Mouse (Mus musculus): ENCODE measurements around the gene Kcne4. TPM values are rescaled to one million over a fixed set of nuclear protein-coding genes. Genes with fewer than 3 reads are reported as not detected.
A peak's percentile ranks its signal among the peaks of the same experiment; 100 is the strongest.
"Not testable (repeated sequence)": the region's sequence is repeated elsewhere in the genome, so short reads cannot be mapped to it uniquely, and the experiment has no call there.

Gene Kcne4
- 1.0 and 2.0 TPM in 2 replicates for polyA plus RNA-seq (2014; fragmentation: Nextera tagmentation; extraction: Ambion mirVana)

DNA sequence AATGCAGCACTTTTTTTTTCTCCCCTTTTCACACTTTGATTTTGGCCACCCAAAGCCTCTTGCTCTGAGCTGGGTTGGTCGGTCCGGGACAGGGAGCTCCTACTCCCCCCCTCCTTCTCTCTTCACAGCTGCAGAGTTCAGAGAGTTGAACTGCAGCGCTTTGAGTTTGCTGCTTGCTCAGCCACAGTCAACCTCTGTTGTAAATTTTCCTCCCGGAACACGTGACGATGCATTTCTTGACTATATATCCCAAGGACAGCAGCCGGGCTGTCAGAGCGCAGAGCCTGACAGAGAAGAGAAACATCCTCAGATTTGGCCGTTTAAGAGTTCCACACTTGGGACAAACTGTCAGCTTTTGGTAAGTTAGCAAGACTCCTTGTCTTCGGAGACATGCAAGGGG is at the start of gene Kcne4:
Gene Kcne4, plus strand, starts transcription at position 120 of the 400 bp plus-strand sequence.
- H3K9me3 ChIP-seq (ENCODE audit: control insufficient read depth, low read length): no peaks in the 10 kb centered on the region
- 45% methylated on average over 10 of the region's 10 CpGs for WGBS
- H3K4me3 ChIP-seq (ENCODE audit: low read depth, low read length): no peak within 1 kb of the TSS
- no peak within 1 kb of the TSS for H3K4me2 ChIP-seq (ENCODE audit: low read depth, severe bottlenecking)
- DNase-seq (ENCODE audit: low spot score) (no peak), ATAC-seq (ENCODE audit: insufficient number of reproducible peaks, low FRiP score, low TSS enrichment, low read depth) (peak; percentile 36; the same call in 1 of the 2 replicates)
- H3K9ac ChIP-seq (ENCODE audit: low read length): no peak within 1 kb of the TSS
- H3K36me3 ChIP-seq (ENCODE audit: control insufficient read depth, insufficient read depth, low read length): no peaks in the 10 kb centered on the region
- H3K4me1 ChIP-seq (ENCODE audit: control insufficient read depth, insufficient read depth, low read length): peaks cover 10% of the 10 kb centered on the region; the same call in 1 of the 2 replicates
- H3K27me3 ChIP-seq (ENCODE audit: control insufficient read depth, insufficient read depth, low read length): no peaks in the 10 kb centered on the region
- H3K27ac ChIP-seq (replicated peaks; ENCODE audit: low read depth, low read length): no peak within 1 kb of the TSS

DNA sequence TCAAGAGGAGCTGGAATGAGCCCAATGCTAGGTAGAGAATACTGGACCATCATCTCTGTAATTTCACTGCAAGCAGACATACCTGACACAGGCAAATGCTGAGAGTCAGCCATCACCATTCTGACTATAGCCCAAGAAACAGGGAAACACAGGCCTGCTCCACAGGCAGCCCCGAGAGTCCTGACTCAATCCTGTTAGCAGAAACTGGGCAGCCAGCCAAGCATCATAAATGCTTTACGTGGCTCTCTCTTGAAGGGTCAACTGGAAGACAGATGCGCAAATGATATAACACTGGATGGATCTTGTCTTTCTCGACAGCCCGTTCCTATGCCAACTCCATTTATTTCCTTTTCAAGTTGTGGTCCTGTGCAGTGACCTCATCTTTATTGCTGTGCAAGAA is 34.7 kb upstream of the Kcne4 start:
- Histone ChIP-seq H3K36me3 (ENCODE audit: control insufficient read depth, insufficient read depth, low read length) (no peaks in the 10 kb centered on the region), H3K4me1 (ENCODE audit: control insufficient read depth, insufficient read depth, low read length) (no peaks in the 10 kb centered on the region), H3K4me2 (ENCODE audit: low read depth, severe bottlenecking) (no peak overlapping the region), H3K27me3 (ENCODE audit: control insufficient read depth, insufficient read depth, low read length) (no peaks in the 10 kb centered on the region), H3K27ac (replicated peaks; ENCODE audit: low read depth, low read length) (no peak overlapping the region), H3K9ac (ENCODE audit: low read length) (no peak overlapping the region), H3K4me3 (ENCODE audit: low read depth, low read length) (no peak overlapping the region), H3K9me3 (ENCODE audit: control insufficient read depth, low read length) (no peaks in the 10 kb centered on the region)
- WGBS: 75% methylated on average over 5 of the region's 5 CpGs
- peak; percentile 60; the same call in 1 of the 2 replicates for ATAC-seq (ENCODE audit: insufficient number of reproducible peaks, low FRiP score, low TSS enrichment, low read depth)
- peak; percentile 40 for DNase-seq (ENCODE audit: low spot score)

DNA sequence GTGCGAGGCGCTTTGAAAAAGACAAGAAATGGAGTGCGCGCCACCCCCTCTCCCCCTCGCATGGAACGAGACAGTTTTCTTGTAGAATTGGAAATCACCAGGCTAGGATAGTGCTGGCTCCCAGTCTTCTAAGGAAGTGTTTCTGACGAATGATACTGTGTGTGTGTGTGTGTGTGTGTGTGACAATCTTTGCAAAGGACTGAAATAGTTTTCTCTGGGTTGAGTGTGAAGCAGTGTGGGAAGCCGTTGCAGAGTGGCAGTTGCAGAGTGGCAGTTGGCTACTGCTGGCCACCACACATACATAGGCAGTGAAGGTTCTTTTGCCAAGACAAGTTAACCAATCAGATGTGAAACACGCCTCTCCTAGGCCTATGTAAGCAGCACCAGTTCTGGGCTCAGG is 31.6 kb upstream of the Kcne4 start:
- not testable (repeated sequence) for H3K4me1 ChIP-seq (ENCODE audit: control insufficient read depth, insufficient read depth, low read length); H3K27me3 ChIP-seq (ENCODE audit: control insufficient read depth, insufficient read depth, low read length); ATAC-seq (ENCODE audit: insufficient number of reproducible peaks, low FRiP score, low TSS enrichment, low read depth); H3K4me2 ChIP-seq (ENCODE audit: low read depth, severe bottlenecking); H3K9me3 ChIP-seq (ENCODE audit: control insufficient read depth, low read length); H3K36me3 ChIP-seq (ENCODE audit: control insufficient read depth, insufficient read depth, low read length); H3K27ac ChIP-seq (replicated peaks; ENCODE audit: low read depth, low read length); DNase-seq (ENCODE audit: low spot score); H3K9ac ChIP-seq (ENCODE audit: low read length); H3K4me3 ChIP-seq (ENCODE audit: low read depth, low read length)
- WGBS: 90% methylated on average over 9 of the region's 9 CpGs

DNA sequence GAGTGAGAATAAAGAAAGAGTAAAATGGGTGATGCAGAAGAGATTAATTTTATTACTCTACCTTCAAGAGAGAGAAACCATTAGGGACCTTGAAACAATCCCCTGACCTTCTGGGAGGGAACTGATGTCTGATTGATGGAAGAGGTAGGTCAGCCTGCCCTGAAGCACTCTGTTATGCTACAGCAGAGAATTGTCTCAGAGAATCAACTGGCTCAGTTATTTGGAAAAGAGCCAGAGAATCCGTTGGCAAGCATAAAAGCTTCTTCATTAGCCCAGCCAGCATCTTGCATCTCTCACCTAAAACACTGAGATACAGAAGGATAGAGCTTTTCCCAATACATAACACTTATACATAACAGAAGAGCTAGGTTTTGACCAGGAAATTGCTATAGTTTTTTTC is 26.8 kb upstream of the Kcne4 start:
- Histone ChIP-seq H3K9ac (ENCODE audit: low read length) (no peak overlapping the region), H3K9me3 (ENCODE audit: control insufficient read depth, low read length) (no peaks in the 10 kb centered on the region), H3K27me3 (ENCODE audit: control insufficient read depth, insufficient read depth, low read length) (no peaks in the 10 kb centered on the region), H3K4me3 (ENCODE audit: low read depth, low read length) (no peak overlapping the region), H3K4me2 (ENCODE audit: low read depth, severe bottlenecking) (no peak overlapping the region), H3K36me3 (ENCODE audit: control insufficient read depth, insufficient read depth, low read length) (no peaks in the 10 kb centered on the region), H3K27ac (replicated peaks; ENCODE audit: low read depth, low read length) (no peak overlapping the region), H3K4me1 (ENCODE audit: control insufficient read depth, insufficient read depth, low read length) (no peaks in the 10 kb centered on the region)
- WGBS: 77% methylated on average over 1 of the region's 1 CpGs
- DNase-seq (ENCODE audit: low spot score): no peak
- no peak for ATAC-seq (ENCODE audit: insufficient number of reproducible peaks, low FRiP score, low TSS enrichment, low read depth)

DNA sequence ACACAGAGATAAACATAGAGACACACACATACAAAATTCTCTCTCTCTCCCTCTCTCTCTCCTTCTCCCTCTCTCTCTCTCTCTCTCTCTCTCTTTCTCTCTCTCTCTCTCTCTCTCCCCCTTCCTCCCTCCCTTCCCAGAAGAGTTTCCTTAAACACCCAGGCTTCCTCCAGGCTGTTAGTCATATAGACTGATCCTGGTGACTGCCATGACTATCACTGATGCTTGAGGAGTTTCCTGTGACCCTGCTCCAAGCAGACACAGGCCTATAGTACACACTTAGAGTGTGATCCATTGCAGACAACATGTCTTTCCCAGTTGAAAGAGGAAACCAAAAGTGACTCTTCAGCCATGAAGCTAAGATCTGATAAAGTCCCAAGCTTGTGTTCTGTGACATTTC is 9.1 kb upstream of the Kcne4 start:
- ATAC-seq (ENCODE audit: insufficient number of reproducible peaks, low FRiP score, low TSS enrichment, low read depth): no peak
- H3K9ac ChIP-seq (ENCODE audit: low read length): no peak overlapping the region
- no peaks in the 10 kb centered on the region for H3K27me3 ChIP-seq (ENCODE audit: control insufficient read depth, insufficient read depth, low read length)

DNA sequence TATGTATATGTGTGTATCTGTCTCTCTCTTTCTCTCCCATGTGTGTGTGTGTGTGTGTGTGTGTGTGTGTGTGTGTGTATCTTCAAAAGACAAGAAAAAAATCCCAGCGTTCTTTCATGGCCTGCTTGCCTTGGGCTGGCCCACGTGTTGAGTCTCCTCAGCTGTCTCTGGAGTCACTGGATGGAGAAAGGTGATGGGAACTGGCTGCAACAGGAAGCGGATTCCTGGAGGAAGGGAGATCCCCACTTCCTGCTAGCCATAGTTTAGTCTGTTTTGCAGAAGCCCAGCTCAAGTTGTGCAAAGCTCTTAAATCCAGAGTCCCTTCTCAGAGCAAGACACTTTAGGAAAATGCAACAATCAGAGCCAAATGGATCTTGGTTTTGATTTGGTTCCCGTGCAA is 6.7 kb upstream of the Kcne4 start:
- H3K9me3 ChIP-seq (ENCODE audit: control insufficient read depth, low read length): no peaks in the 10 kb centered on the region
- no peaks in the 10 kb centered on the region for H3K4me1 ChIP-seq (ENCODE audit: control insufficient read depth, insufficient read depth, low read length)
- no peak for ATAC-seq (ENCODE audit: insufficient number of reproducible peaks, low FRiP score, low TSS enrichment, low read depth)
- no peak overlapping the region for H3K9ac ChIP-seq (ENCODE audit: low read length)
- no peaks in the 10 kb centered on the region for H3K36me3 ChIP-seq (ENCODE audit: control insufficient read depth, insufficient read depth, low read length)
- WGBS: 72% methylated on average over 4 of the region's 4 CpGs
- H3K4me3 ChIP-seq (ENCODE audit: low read depth, low read length): no peak overlapping the region
- no peak overlapping the region for H3K27ac ChIP-seq (replicated peaks; ENCODE audit: low read depth, low read length)
- H3K4me2 ChIP-seq (ENCODE audit: low read depth, severe bottlenecking): no peak overlapping the region
- no peaks in the 10 kb centered on the region for H3K27me3 ChIP-seq (ENCODE audit: control insufficient read depth, insufficient read depth, low read length)
- DNase-seq (ENCODE audit: low spot score): no peak

More for the DNA sequence above, 9.1 kb upstream of the Kcne4 start:
- H3K9me3 ChIP-seq (ENCODE audit: control insufficient read depth, low read length): no peaks in the 10 kb centered on the region
- no peak for DNase-seq (ENCODE audit: low spot score)
- no peak overlapping the region for H3K4me3 ChIP-seq (ENCODE audit: low read depth, low read length)
- no peaks in the 10 kb centered on the region for H3K36me3 ChIP-seq (ENCODE audit: control insufficient read depth, insufficient read depth, low read length)
- no peak overlapping the region for H3K27ac ChIP-seq (replicated peaks; ENCODE audit: low read depth, low read length)
- H3K4me1 ChIP-seq (ENCODE audit: control insufficient read depth, insufficient read depth, low read length): no peaks in the 10 kb centered on the region
- no peak overlapping the region for H3K4me2 ChIP-seq (ENCODE audit: low read depth, severe bottlenecking)

DNA sequence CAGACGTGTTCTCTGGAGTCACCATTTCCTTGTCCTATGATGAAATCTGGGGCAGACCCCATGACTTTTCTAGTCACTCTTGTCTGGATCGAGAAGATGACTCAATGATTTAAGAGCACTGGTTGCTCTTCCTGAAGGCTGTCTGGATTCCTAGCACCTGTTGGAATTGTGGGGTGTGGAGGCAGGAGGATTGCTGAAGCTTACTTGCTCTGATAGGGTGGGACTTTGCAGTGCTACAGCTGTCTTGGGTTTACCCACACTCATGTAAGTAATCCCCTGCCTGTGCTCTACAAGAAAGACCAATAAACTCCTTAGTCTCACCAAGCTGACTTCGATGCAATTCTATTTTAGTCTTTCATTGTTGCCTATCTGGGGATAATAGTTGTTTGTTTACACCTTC is 5.7 kb upstream of the Kcne4 start:
- Histone ChIP-seq H3K36me3 (ENCODE audit: control insufficient read depth, insufficient read depth, low read length) (no peaks in the 10 kb centered on the region), H3K4me2 (ENCODE audit: low read depth, severe bottlenecking) (no peak overlapping the region), H3K9ac (ENCODE audit: low read length) (no peak overlapping the region), H3K4me1 (ENCODE audit: control insufficient read depth, insufficient read depth, low read length) (no peaks in the 10 kb centered on the region), H3K27me3 (ENCODE audit: control insufficient read depth, insufficient read depth, low read length) (no peaks in the 10 kb centered on the region), H3K4me3 (ENCODE audit: low read depth, low read length) (no peak overlapping the region), H3K9me3 (ENCODE audit: control insufficient read depth, low read length) (no peaks in the 10 kb centered on the region), H3K27ac (replicated peaks; ENCODE audit: low read depth, low read length) (no peak overlapping the region)
- DNase-seq (ENCODE audit: low spot score) (no peak), ATAC-seq (ENCODE audit: insufficient number of reproducible peaks, low FRiP score, low TSS enrichment, low read depth) (no peak)
- WGBS: 84% methylated on average over 3 of the region's 3 CpGs

DNA sequence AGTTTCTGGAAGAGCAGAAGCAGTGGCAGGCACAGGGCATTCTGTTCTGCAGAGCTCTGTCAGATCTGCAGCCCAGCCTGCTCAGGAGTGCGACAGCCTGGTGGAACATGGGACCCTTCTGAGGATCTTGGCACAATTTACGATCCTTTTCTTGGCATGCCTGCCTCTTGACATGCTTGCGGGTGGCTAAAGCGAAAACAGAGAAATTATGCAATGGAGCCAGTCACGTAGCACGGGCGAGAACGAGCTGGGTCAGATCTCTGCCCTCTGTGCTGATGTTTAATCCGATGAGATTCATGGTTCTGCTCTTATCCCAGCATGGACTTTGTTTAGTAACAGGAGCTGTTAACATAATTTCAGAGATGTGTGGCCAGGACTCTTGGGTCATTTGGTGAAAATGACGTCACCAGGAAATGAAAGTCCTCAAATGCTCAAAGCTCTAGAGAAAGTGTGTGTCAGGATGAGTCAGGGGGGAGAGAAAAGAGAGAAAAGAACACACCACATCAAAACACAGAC is 4.5 kb upstream of the Kcne4 start:
- Histone ChIP-seq H3K9ac (ENCODE audit: low read length) (no peak overlapping the region), H3K4me2 (ENCODE audit: low read depth, severe bottlenecking) (no peak overlapping the region), H3K9me3 (ENCODE audit: control insufficient read depth, low read length) (no peaks in the 10 kb centered on the region), H3K36me3 (ENCODE audit: control insufficient read depth, insufficient read depth, low read length) (no peaks in the 10 kb centered on the region), H3K4me3 (ENCODE audit: low read depth, low read length) (no peak overlapping the region), H3K27me3 (ENCODE audit: control insufficient read depth, insufficient read depth, low read length) (no peaks in the 10 kb centered on the region), H3K4me1 (ENCODE audit: control insufficient read depth, insufficient read depth, low read length) (no peaks in the 10 kb centered on the region), H3K27ac (replicated peaks; ENCODE audit: low read depth, low read length) (no peak overlapping the region)
- ATAC-seq (ENCODE audit: insufficient number of reproducible peaks, low FRiP score, low TSS enrichment, low read depth) (no peak), DNase-seq (ENCODE audit: low spot score) (no peak)
- 78% methylated on average over 10 of the region's 10 CpGs for WGBS

DNA sequence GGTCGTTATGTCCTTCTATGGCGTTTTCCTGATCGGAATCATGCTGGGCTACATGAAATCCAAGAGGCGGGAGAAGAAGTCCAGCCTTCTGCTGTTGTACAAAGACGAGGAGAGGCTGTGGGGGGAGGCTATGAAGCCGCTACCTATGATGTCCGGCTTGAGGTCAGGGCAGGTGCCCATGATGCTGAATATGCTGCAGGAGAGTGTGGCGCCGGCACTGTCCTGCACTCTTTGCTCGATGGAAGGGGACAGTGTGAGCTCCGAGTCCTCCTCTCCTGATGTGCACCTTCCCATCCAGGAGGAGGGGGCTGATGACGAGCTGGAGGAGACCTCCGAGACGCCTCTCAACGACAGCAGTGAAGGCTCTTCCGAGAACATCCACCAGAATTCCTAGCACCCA is 1.2 kb downstream of the Kcne4 start:
- Histone ChIP-seq H3K36me3 (ENCODE audit: control insufficient read depth, insufficient read depth, low read length) (no peaks in the 10 kb centered on the region), H3K9me3 (ENCODE audit: control insufficient read depth, low read length) (no peaks in the 10 kb centered on the region), H3K4me3 (ENCODE audit: low read depth, low read length) (no peak overlapping the region), H3K4me2 (ENCODE audit: low read depth, severe bottlenecking) (no peak overlapping the region), H3K9ac (ENCODE audit: low read length) (no peak overlapping the region), H3K27me3 (ENCODE audit: control insufficient read depth, insufficient read depth, low read length) (no peaks in the 10 kb centered on the region), H3K27ac (replicated peaks; ENCODE audit: low read depth, low read length) (no peak overlapping the region), H3K4me1 (ENCODE audit: control insufficient read depth, insufficient read depth, low read length) (peaks cover 10% of the 10 kb centered on the region; the same call in 1 of the 2 replicates)
- ATAC-seq (ENCODE audit: insufficient number of reproducible peaks, low FRiP score, low TSS enrichment, low read depth) (no peak), DNase-seq (ENCODE audit: low spot score) (no peak)
- WGBS: 84% methylated on average over 16 of the region's 16 CpGs
